In genomic region chr7:128459791-128460130, GRCm38 (mm10) we compare ENCODE assay signal across 8 mouse cellular contexts. TPM values are rescaled to one million over a fixed set of nuclear protein-coding genes. Genes with fewer than 3 reads are reported as not detected.
A peak's percentile ranks its signal among the peaks of the same experiment; 100 is the strongest.
DNase-seq lines count a peak whose midpoint lies in the region; ATAC-seq and TF ChIP-seq lines count a peak whose summit lies in the region.

No protein-coding gene starts in this region.

- H3K4me3 ChIP-seq in heart, adult 2 months: peak overlapping the region; percentile 57
- peak overlapping the region; percentile 85 to 98 for H3K4me3 ChIP-seq in ES-E14 (ENCODE audit: insufficient read depth in 1 of 2, low read depth in 1 of 2, low read length in 2 of 2, poor library complexity in 1 of 2, severe bottlenecking in 1 of 2)
- peak overlapping the region; percentile 78 for H3K4me3 ChIP-seq in forebrain, embryonic 16.5 days (replicated peaks; ENCODE audit: low read length)
- H3K4me3 ChIP-seq in liver, postnatal 0 days (ENCODE audit: low read depth, low read length): peak overlapping the region; percentile 92

- H3K9me3 ChIP-seq in ES-E14 (ENCODE audit: control insufficient read depth, insufficient read depth, low read depth, low read length): no peaks in the 10 kb centered on the region
- no peaks in the 10 kb centered on the region for H3K9me3 ChIP-seq in forebrain, embryonic 16.5 days (ENCODE audit: control insufficient read depth, low read length)
- no peaks in the 10 kb centered on the region for H3K9me3 ChIP-seq in liver, postnatal 0 days (ENCODE audit: low read length)

- TF ChIP-seq EP300 in heart, adult 2 months (IDR thresholded peaks at IDR 0.05; ENCODE audit: insufficient read depth, low read depth, low read length): no peak
- TF ChIP-seq EP300 in liver, postnatal 0 days (IDR thresholded peaks at IDR 0.05; ENCODE audit: low read depth): 0 out of 2 replicates have a peak, but pooled peaks have one; percentile 8

- TF ChIP-seq CTCF in heart, adult 2 months (IDR thresholded peaks at IDR 0.05): no peak
- TF ChIP-seq CTCF in liver, postnatal 0 days (IDR thresholded peaks at IDR 0.05; ENCODE audit: low read depth): no peak

- intact Hi-C loops in heart, adult 2 months (cut with DNase I): loop anchor here (2.0 to 5.0 kb wide), 4 partner anchors 41 to 222 kb away; partner anchors contain the start of genes 9130023H24Rik, Armc5, Bag3 and Inpp5f
- intact Hi-C loops in heart, postnatal 25 days (cut with DNase I): loop anchor here (10.0 kb wide), 1 partner anchor 225 kb away; the partner anchor contains the start of genes 9130023H24Rik and Armc5
- intact Hi-C loops in left cerebral cortex, postnatal 25 days (cut with DNase I): loop anchor here (2.0 to 5.0 kb wide), 2 partner anchors 212 to 231 kb away; partner anchors contain the start of gene Tgfb1i1

- H3K4me1 ChIP-seq in heart, adult 2 months (ENCODE audit: control insufficient read depth, insufficient read depth, low read length): peaks cover 5% of the 10 kb centered on the region
- peaks cover 0 to 2% of the 10 kb centered on the region in 2 experiments; a peak in 1 of 4 replicates for H3K4me1 ChIP-seq in ES-E14 (ENCODE audit: control insufficient read depth in 2 of 2, insufficient read depth in 2 of 2, low read length in 2 of 2, poor library complexity in 1 of 2)
- peaks cover 11% of the 10 kb centered on the region for H3K4me1 ChIP-seq in forebrain, embryonic 16.5 days (replicated peaks; ENCODE audit: control insufficient read depth, insufficient read depth, low read length)
- peaks cover 20% of the 10 kb centered on the region for H3K4me1 ChIP-seq in liver, postnatal 0 days (ENCODE audit: insufficient read depth)

- no peaks in the 10 kb centered on the region for H3K27me3 ChIP-seq in heart, adult 2 months (ENCODE audit: control insufficient read depth, insufficient read depth, low read length)
- no peaks in the 10 kb centered on the region for H3K27me3 ChIP-seq in forebrain, embryonic 16.5 days (replicated peaks; ENCODE audit: control insufficient read depth, insufficient read depth, low read length)
- no peaks in the 10 kb centered on the region for H3K27me3 ChIP-seq in liver, postnatal 0 days (ENCODE audit: insufficient read depth, low read length)

- in situ Hi-C loops in ES-E14 (cut with MboI; ENCODE audit: low sequenced_read_pairs in 2 of 2, unreplicated experiment in 2 of 2): no loop called here

- peaks cover 9% of the 10 kb centered on the region for H3K36me3 ChIP-seq in heart, adult 2 months (ENCODE audit: control insufficient read depth, insufficient read depth, low read length)
- no peaks in the 10 kb centered on the region for H3K36me3 ChIP-seq in ES-E14 (ENCODE audit: control insufficient read depth, insufficient read depth, low read length, poor library complexity, severe bottlenecking)
- H3K36me3 ChIP-seq in forebrain, embryonic 16.5 days (ENCODE audit: control insufficient read depth, insufficient read depth): no peaks in the 10 kb centered on the region
- H3K36me3 ChIP-seq in liver, postnatal 0 days (replicated peaks; ENCODE audit: insufficient read depth, low read length): peaks cover under 1% of the 10 kb centered on the region; the same call in 1 of the 2 replicates

- ATAC-seq in forebrain, embryonic 16.5 days: no peak
- ATAC-seq in liver, postnatal 0 days: 0 out of 2 replicates have a peak, but pooled peaks have one; percentile 4

- no peak for TF ChIP-seq POLR2A in heart, adult 2 months (IDR thresholded peaks at IDR 0.05; ENCODE audit: insufficient read depth, low read depth, low read length)

- no peak for DNase-seq in heart, adult 2 months
- DNase-seq in heart, postnatal 25 days (ENCODE audit: low spot score): no peak
- peak; percentile 8 for DNase-seq in ES-E14 (ENCODE audit: low read depth, low spot score)
- DNase-seq in liver, postnatal 0 days: peak; percentile 63
- no peak for DNase-seq in right cerebral cortex, postnatal 14 days
- DNase-seq in left cerebral cortex, postnatal 25 days (ENCODE audit: low spot score in 2 of 2): no peak
- DNase-seq in cerebellum, postnatal 10 days: no peak

- peak overlapping the region; percentile 80 for H3K4me2 ChIP-seq in forebrain, embryonic 16.5 days (ENCODE audit: low read length)
- peak overlapping the region; percentile 96 for H3K4me2 ChIP-seq in liver, postnatal 0 days (ENCODE audit: low read depth, low read length)

- H3K79me2 ChIP-seq in heart, adult 2 months (replicated peaks; ENCODE audit: control insufficient read depth, insufficient read depth, low read length): no peaks in the 10 kb centered on the region; the same call in 1 of the 2 replicates

- no peak overlapping the region; the same call in 1 of the 2 replicates for H3K9ac ChIP-seq in heart, adult 2 months (ENCODE audit: low read depth, low read length)
- H3K9ac ChIP-seq in ES-E14 (ENCODE audit: insufficient read depth, low read depth, low read length, poor library complexity, severe bottlenecking): peak overlapping the region; percentile 97; the same call in 1 of the 2 replicates
- H3K9ac ChIP-seq in forebrain, embryonic 16.5 days (replicated peaks; ENCODE audit: low read depth, low read length): peak overlapping the region; percentile 68
- H3K9ac ChIP-seq in liver, postnatal 0 days (replicated peaks): peak overlapping the region; percentile 90

- 15% methylated on average over 4 of the region's 4 CpGs for WGBS in heart, adult 2 months
- 14% methylated on average over 4 of the region's 4 CpGs for WGBS in forebrain, embryonic 16.5 days
- 11% methylated on average over 4 of the region's 4 CpGs for WGBS in liver, postnatal 0 days (ENCODE audit: insufficient replicate concordance)

- no peak overlapping the region; the same call in 1 of the 2 replicates for H3K27ac ChIP-seq in heart, adult 2 months
- H3K27ac ChIP-seq in ES-E14 (ENCODE audit: insufficient read depth, low read depth, low read length, poor library complexity, severe bottlenecking): no peak overlapping the region; the same call in 1 of the 2 replicates
- H3K27ac ChIP-seq in forebrain, embryonic 16.5 days (ENCODE audit: low read length): no peak overlapping the region
- peak overlapping the region; percentile 92 for H3K27ac ChIP-seq in liver, postnatal 0 days (ENCODE audit: low read depth)

TF ChIP-seq in ES-E14, 5 proteins besides CTCF, POLR2A, EP300 and RAD21:
- no peak for TF ChIP-seq ZNF384 (IDR thresholded peaks at IDR 0.05; ENCODE audit: low read depth, low read length)
- TF ChIP-seq ZC3H11A (IDR thresholded peaks at IDR 0.05; ENCODE audit: borderline replicate concordance, low read depth, low read length): no peak
- no peak for TF ChIP-seq MAFK (IDR thresholded peaks at IDR 0.05; ENCODE audit: insufficient read depth, low read depth, low read length)
- TF ChIP-seq HCFC1 (IDR thresholded peaks at IDR 0.05; ENCODE audit: borderline replicate concordance, insufficient read depth, low read length): no peak

RNA-seq across cellular contexts. Expression of gene Tial1, which starts 1.8 kb away (rescaled TPM):
- total RNA-seq in heart, adult 2 months (2021): 10 to 100 TPM; 42.8 to 43.4 TPM
- polyA plus RNA-seq in heart, adult 2 months (2012; rRNA removed): 18.4 and 32.9 TPM in 2 replicates
- 10 to 100 TPM; 42.0 to 45.4 TPM for total RNA-seq in heart, postnatal 25 days (2021)
- 73.2 and 73.7 TPM in 2 replicates for total RNA-seq in ES-E14 (2012; rRNA removed)
- polyA plus RNA-seq in forebrain, embryonic 16.5 days (2015; fragmentation: Nextera tagmentation; extraction: Ambion mirVana): 30.3 and 33.0 TPM in 2 replicates
- polyA plus RNA-seq in liver, postnatal 0 days (2015; fragmentation: Nextera tagmentation; extraction: Ambion mirVana): 10.2 and 11.5 TPM in 2 replicates
- total RNA-seq in left cerebral cortex, postnatal 25 days (2021): 100 to 1,000 TPM in 1 of 2 experiments, 10 to 100 TPM in 1; 89.6 to 102 TPM

RNA-seq across cellular contexts. Expression of gene Rgs10, which starts 41.2 kb away (rescaled TPM):
- 10 to 100 TPM in 1 of 2 experiments, 1 to 10 TPM in 1; 9.8 to 14.3 TPM for total RNA-seq in heart, adult 2 months (2021)
- 4.8 and 5.0 TPM in 2 replicates for polyA plus RNA-seq in heart, adult 2 months (2012; rRNA removed)
- 10 to 100 TPM; 10.7 to 11.8 TPM for total RNA-seq in heart, postnatal 25 days (2021)
- total RNA-seq in ES-E14 (2012; rRNA removed): 5.4 and 6.2 TPM in 2 replicates
- 19.9 and 25.4 TPM in 2 replicates for polyA plus RNA-seq in forebrain, embryonic 16.5 days (2015; fragmentation: Nextera tagmentation; extraction: Ambion mirVana)
- polyA plus RNA-seq in liver, postnatal 0 days (2015; fragmentation: Nextera tagmentation; extraction: Ambion mirVana): 31.7 and 32.3 TPM in 2 replicates
- 10 to 100 TPM; 45.2 to 55.3 TPM for total RNA-seq in left cerebral cortex, postnatal 25 days (2021)

Comparison
In these comparisons a context has a peak if more than half of its experiments do, and no peak if none do; other contexts are left out.
1. DNase-seq: peak in ES-E14 (single experiment) and liver, postnatal 0 days (single experiment); none in heart, adult 2 months (0 of 2), heart, postnatal 25 days (single experiment), right cerebral cortex, postnatal 14 days (single experiment), left cerebral cortex, postnatal 25 days (0 of 2) and cerebellum, postnatal 10 days (0 of 2).
2. Peak in every context shown above with its lines, with median percentiles within 50 percentile points of each other: H3K4me3 ChIP-seq.